Mouse (Mus musculus): Measurements from ENCODE around the gene Gpd1. TPM values are rescaled to one million over a fixed set of nuclear protein-coding genes. Genes with fewer than 3 reads are reported as not detected.

Gene Gpd1
- 100 to 1,000 TPM; 415 to 536 TPM for total RNA-seq (2021)
- long read RNA-seq, experiment 1, transcript Gpd1-201 (8 exons, 2,861 nt) = major isoform, 145 of 388 reads
- long read RNA-seq, experiment 1, partial matches to known transcripts = 238 of 388 reads
- long read RNA-seq, experiment 1, other reads (novel, unspliced or antisense) = 5 of 388 reads
- long read RNA-seq, experiment 2, transcript Gpd1-201 (8 exons, 2,861 nt) = major isoform, 247 of 416 reads
- long read RNA-seq, experiment 2, partial matches to known transcripts = 159 of 416 reads
- long read RNA-seq, experiment 2, other reads (novel, unspliced or antisense) = 10 of 416 reads

DNA sequence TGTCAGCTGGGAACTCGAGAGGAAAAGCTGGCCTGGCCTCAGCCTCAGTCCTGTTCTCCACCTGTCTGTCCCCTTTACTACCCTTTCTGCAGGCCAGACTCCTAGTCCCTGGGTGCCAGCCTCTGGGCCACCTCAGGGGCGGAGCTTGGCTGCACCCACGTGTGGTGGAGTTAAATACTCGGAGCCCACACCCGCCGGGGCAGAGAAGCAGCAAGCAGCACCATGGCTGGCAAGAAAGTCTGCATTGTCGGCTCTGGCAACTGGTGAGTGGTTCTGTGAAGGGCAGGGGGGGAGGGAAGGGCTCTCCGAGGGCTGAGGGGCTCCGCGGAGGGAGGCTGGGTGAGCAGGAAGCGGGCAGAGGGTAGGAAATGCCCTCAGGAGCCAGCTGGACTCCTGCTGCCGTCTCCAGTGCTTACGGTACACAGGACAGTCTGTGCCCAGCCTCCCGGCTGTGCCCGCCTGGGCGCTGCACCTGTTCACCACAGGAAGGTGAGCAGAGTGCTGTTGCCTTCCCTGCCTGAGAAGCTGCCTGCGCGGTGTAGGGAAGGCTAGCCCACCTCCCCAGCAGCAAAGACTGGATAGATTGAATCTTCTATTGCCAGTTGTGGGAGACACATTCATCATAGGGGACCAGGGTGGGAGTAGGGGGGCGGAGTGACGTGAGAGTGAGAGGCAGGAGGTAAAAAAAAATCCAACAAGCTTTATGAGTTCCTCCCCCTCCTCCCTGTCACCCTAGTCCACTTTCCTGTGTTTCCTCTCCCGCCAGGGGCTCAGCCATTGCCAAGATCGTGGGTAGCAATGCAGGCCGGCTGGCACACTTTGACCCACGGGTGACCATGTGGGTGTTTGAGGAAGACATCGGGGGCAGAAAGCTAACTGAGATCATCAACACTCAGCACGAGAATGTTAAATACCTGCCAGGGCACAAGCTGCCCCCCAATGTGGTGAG lies at the start of gene Gpd1:
TSS of gene Gpd1 (plus strand) at position 130 of the 949 bp plus-strand sequence.
- DNase-seq = peak; percentile 89

- DNase-seq = no peak
These were observed 49.8 kb upstream of the Gpd1 start for GRCm38 (mm10) chr15:99667544-99667943.

DNA sequence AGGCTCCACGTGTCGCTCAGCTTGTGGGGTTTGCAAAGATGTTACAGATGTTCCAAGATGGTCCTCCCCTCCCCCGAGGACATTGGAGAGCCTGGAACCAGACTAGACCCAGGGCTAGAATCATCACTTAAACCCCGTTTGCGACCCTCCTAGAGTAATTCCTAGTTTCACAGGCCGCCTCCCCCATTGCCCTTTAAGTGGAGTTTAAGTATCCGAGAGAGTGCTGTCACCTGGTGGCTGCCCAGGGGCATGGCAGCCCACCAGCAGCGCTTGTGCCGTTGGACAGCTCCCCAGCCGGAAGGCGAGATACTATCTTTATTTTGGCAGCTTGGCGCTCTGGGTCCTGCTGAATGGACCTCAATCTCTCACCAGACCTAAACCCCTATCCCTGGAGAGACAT lies 48.4 kb upstream of the Gpd1 start:
- DNase-seq = peak; percentile 52

DNA sequence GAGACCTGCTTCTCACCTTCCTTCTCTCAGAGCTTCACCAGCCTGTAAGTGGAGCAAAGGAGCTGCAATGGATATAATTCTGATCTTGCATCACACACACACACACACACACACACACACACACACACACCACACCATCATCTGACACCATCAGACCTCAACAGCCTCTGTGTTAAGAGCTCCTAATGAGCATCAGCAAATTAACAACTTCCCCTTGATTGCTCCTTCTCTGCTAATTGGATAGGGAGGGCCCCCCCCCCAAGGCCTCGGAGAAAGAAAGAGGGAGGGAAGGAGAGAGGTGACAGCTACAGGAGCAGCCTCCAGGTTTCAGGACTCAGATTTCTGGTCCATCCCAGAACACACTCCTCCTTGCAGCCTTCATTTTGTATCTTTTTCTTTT lies 47.9 kb upstream of the Gpd1 start:
- no peak for DNase-seq

DNA sequence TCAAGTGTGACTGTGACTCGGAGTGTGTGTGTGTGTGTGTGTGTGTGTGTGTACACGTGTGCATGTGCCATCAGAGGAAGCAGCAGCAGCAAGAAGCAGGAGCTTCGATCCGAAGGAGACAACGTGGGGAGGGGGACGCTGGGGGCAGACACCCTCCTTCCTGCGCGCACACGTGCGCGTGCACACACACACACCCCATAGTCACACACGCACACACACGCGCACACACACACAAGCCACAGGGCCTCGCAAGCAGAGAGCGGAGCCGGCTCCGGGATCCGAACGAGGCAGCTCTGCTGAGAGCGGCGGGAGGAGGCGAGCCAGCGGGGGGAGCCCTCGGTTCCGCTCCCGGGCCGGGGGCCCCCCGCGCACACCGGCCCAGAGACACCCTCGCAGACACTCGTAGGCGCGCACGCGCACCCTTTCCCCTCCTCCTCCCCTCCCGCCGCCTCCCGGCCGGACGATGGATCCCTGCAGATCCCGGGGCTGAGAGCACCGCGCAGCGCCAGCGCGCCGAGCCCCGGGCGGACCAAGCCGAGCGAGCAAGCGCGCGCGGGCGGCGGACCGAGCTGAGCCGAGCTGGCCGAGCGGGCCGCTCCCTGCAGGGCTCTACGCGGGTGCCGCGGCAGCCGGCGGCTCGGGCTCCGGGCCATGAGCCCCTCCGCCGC lies 47.0 kb upstream of the Gpd1 start, which contains the start of gene Asic1:
TSS of gene Asic1 (plus strand) at position 215 of the 668 bp plus-strand sequence.
- peak; percentile 61 for DNase-seq

DNA sequence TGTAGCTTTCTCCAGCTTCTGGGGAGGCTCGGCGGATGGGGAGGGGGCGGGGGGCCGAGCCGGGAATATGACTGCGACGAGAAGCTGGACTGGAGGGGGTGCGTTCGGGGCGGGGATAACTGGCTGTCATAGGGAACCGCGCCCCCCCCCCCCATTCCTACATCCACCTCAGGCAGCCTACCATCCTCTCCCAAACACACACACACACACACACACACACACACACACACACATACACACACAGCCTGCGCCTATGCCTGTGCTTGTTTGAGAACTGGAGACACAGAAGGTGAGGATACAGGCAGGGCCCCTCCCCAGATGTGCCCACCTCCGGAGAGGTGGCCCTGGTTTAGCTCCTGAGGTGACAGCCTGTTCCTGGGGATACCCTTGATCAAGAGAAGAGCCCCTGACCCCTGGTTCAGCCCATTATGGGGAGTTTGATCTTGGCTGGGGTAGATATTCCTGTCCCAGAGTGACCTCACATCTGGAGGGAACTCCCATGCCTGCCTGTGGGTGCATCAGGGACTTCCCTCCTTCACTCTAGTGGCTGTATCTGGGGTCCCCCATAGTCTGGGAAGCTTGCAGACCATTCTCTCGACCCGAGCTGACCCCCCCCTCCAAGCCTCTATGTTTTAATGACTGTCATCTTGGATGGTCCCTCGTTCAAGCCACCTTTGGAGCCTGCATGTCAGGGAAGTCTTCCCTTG lies 46.2 kb upstream of the Gpd1 start:
- DNase-seq = no peak

DNA sequence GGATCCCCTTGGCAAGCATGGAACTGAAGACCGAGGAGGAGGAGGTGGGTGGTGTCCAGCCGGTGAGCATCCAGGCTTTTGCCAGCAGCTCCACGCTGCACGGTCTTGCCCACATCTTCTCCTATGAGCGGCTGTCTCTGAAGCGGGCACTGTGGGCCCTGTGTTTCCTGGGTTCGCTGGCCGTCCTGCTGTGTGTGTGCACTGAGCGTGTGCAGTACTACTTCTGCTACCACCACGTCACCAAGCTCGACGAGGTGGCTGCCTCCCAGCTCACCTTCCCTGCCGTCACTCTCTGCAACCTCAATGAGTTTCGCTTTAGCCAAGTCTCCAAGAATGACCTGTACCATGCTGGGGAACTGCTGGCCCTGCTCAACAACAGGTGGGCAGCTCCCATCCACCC lies 45.5 kb upstream of the Gpd1 start:
- DNase-seq = no peak

GRCm38 (mm10) chr15:99674866-99675265 lies 42.4 kb upstream of the Gpd1 start:
- no peak for DNase-seq

- no peak for DNase-seq
These were observed 40.2 kb upstream of the Gpd1 start for GRCm38 (mm10) chr15:99677089-99677488.

DNA sequence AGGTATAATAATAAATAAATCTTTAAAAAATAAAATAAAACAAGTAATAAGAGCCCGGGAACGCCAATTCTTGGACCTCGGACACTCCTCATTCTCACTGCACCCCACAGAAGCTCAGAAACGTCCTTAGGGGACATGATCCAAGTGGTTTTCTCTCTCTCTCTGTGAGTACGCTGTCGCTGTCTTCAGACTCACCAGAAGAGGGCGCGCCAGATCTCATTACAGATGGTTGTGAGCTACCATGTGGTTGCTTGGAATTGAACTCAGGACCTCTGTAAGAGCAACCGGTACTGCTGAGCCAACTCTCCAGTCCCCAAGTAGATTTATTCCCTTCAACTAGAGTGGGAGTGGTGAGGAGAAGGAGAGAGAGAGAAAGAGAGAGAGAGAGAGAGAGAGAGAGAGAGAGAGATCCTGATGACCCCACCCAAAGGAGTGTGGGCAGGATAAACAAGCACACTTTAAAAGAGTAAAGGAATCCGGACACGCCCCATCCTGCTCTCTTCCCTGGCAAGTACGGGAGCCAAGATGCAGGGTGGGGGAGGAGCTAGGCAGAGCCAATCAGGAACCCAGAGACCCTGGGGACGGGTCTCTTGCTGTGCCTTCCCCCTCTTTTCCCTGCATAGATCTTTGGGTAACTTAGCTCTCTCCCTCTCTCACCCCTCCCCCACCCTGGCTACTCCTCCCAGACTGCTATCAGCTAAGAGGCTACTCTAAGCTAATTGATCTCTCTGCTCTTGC lies 39.1 kb upstream of the Gpd1 start:
- no peak for DNase-seq

DNA sequence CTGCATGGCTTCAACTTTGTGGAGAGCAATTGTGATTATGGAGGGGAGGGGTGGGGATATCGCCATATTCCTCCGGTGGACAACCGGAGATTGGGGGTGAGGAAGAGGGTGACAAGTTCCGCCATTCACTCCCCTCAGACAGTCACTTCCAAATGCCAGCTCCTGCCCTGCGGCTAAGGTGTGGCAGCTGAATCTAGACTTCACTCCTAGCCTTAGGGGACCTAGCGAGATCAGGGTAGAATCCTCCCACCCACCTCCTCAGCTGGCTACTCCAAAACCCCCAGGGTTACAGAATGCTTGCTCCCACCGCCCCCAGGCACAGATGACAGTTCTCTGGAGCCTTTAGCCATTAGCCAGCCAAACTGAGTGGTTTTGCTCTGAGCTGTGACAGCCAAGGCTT lies 38.3 kb upstream of the Gpd1 start:
- DNase-seq = no peak

DNA sequence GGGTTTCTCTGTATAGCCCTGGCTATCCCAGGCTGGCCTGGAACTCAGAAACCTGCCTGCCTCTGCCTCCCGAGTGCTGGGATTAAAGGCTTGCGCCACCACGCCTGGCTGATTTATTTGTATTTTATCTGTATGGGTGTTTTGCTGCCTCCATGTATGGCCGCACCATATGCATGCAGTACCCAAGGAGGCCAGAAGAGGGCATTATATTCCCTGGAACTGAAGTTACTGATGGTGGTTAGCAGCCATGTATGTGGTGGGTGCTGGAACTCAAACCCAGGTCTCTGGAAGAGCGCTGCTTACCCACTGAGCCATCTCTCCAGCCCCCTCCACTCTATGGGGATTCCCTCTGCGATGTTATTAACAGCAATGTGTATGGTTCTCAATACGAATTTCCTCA lies 34.4 kb upstream of the Gpd1 start:
- DNase-seq = no peak

DNA sequence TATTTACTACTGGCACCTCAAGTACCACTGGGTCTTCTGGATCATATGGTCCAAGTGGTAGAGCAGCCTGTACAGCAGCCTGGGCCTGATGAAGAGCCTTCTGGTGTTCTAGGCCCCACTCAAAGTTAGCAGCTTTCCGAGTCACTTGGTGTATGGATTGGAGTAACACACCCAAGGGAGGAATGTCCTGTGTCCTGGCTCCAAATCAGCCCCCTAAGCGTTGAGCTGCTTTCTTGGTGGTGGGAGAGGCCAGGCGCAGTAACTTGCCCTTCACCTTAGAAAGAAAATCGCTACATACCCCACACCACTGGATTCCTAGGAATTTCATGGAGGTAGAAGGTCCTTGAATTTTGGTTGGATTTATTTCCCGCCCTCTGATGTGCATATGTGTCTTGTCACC lies 33.2 kb upstream of the Gpd1 start:
- DNase-seq = no peak

- DNase-seq = no peak
These were observed 28.6 kb upstream of the Gpd1 start for GRCm38 (mm10) chr15:99688712-99689111.

DNA sequence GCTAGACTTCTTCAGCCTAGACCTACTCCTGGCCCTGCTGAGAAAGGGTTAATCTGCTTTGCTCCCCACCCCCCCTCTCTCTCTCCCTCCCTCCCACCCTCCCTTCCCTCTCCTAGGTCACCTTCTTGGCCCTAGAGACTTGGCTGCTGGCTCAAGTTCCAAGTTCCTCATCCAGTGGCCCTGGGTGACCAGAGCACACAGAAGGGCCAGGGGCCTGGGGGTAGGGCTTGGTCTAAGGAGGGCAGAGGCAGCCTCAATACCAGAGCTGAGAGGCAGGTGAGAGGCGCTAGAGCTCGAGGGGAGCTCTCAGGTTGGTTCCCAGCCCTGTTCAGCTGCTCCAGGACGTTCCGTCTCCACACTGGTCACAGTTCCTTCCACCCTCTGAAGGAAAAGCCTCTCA lies 26.4 kb upstream of the Gpd1 start:
- no peak for DNase-seq

DNA sequence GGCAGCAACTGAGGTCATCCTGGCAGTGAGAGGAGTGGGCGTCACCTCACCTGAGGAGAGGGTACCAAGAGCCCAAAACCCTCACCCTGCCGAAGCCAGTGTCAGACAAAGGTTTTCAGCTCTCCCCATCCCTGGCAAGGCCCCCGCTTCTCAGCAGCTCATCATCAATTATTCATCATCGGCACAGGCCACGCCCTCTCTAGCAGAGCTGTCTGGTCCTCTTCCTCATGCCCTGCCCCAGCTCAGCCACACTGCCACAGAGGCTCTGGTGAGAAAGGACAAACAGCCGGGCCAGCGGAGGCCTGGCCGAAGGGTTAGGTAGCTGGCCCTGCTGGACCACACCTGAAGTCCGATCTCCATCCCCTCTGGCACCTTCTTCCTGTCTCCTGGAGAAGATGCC lies 25.3 kb upstream of the Gpd1 start:
- no peak for DNase-seq

DNA sequence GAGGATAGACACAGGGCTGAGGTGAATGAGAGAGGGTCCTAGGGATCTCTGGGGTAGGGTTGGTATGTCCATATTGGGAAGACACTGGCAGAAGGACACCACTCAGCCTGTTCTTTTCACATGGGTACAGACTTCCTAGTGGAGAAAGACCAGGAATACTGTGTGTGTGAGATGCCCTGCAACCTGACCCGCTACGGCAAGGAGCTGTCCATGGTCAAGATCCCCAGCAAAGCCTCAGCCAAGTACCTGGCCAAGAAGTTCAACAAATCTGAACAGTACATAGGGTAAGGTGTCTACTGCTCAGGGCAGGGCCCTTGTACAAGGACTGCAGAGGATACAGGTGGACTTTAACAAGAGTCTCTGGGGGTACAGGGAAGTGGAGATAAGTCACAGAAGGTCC lies 20.0 kb upstream of the Gpd1 start:
- DNase-seq = no peak

GRCm38 (mm10) chr15:99698533-99699085 lies 18.7 kb upstream of the Gpd1 start:
- DNase-seq = no peak

DNA sequence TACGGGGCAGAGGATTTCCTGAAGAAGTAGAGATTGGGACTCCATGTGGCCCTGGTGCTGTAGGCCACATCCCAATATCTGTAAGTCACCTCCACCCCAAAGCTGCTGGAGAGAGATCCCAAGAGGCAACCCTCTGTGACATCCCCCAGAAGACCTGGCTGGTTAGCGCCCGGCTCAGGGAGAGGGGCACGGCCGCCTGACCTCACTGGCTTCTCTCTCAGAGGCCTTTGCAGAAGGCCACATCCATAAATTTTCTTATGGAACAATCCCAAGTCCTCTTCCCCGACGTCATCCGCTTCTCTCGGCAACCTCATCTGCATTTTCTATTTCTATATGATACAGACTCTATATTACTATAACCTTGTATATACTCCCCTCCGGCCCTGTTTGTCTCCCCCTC lies 17.6 kb upstream of the Gpd1 start:
- no peak for DNase-seq

- DNase-seq = no peak
These were observed 16.9 kb upstream of the Gpd1 start for GRCm38 (mm10) chr15:99700219-99701106.

All from gastrocnemius, postnatal 25 days (tissue).